Mouse (Mus musculus): Measurements from ENCODE around the gene Pkig. TPM values are rescaled to one million over a fixed set of nuclear protein-coding genes. Genes with fewer than 3 reads are reported as not detected.

Pkig gene
- polyA plus RNA-seq, 1 experiment from 2014 or later: 187 TPM

DNA sequence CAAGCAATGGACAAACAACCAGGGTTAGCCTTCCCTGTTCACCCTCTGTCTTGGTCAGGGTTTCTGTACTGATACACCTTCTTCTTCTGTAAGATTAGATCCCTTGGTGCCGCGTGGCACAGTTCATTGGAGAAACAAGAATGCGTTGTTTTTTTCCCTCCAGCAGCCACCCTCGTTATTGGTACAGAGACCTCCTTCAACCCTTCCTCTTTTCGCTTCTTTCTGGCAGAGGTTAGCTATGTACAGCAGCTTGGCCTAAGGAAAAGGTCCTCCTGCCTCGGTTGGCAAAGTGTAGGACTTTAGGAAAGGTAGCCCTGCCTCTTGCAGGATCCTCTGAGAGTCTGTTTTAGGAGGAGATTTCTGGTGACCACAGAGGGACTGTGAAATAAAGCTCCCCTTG, 102.4 kb downstream of the Pkig start:
- Histone ChIP-seq H3K27ac (ENCODE audit: low read depth, low read length) (no peak overlapping the region), H3K9me3 (ENCODE audit: control insufficient read depth, low read length) (no peaks in the 10 kb centered on the region), H3K4me1 (ENCODE audit: control insufficient read depth, insufficient read depth, low read length) (0 out of 2 replicates have a peak, but pooled peaks cover 11% of the 10 kb centered on the region), H3K9ac (ENCODE audit: low read depth, low read length) (no peak overlapping the region), H3K4me3 (ENCODE audit: low read length) (no peak overlapping the region), H3K4me2 (replicated peaks; ENCODE audit: low read depth, low read length) (no peak overlapping the region), H3K27me3 (ENCODE audit: control insufficient read depth, insufficient read depth, low read length) (no peaks in the 10 kb centered on the region), H3K36me3 (ENCODE audit: control insufficient read depth, insufficient read depth, low read length) (no peaks in the 10 kb centered on the region)
- no peak for ATAC-seq (ENCODE audit: low FRiP score, low TSS enrichment)
- 82% methylated on average over 6 of the region's 6 CpGs for WGBS

DNA sequence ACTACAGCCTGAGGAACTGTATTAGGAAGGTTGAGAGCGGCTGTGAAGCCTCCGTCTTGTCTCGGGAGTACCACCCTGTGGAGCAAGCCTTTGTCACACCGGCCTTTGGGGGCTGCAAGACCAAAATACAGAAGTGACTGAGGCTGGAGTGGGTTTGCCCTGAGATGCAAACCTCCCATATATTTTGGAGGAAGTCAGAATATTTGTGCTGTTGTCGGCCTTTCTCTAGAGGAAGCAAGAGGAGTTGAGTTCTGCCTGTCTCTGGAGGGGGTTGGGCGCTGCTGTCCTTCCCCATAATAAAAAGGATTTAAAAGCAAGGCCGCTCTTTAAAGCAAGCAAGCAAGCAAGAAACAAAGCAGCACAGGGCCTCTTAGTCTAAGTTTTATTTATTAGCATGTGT, 103.2 kb downstream of the Pkig start:
- Histone ChIP-seq H3K27ac (ENCODE audit: low read depth, low read length) (no peak overlapping the region), H3K4me1 (ENCODE audit: control insufficient read depth, insufficient read depth, low read length) (0 out of 2 replicates have a peak, but pooled peaks cover 7% of the 10 kb centered on the region), H3K4me2 (replicated peaks; ENCODE audit: low read depth, low read length) (no peak overlapping the region), H3K36me3 (ENCODE audit: control insufficient read depth, insufficient read depth, low read length) (no peaks in the 10 kb centered on the region), H3K9ac (ENCODE audit: low read depth, low read length) (no peak overlapping the region), H3K27me3 (ENCODE audit: control insufficient read depth, insufficient read depth, low read length) (no peaks in the 10 kb centered on the region), H3K9me3 (ENCODE audit: control insufficient read depth, low read length) (no peaks in the 10 kb centered on the region), H3K4me3 (ENCODE audit: low read length) (no peak overlapping the region)
- ATAC-seq (ENCODE audit: low FRiP score, low TSS enrichment): no peak
- 78% methylated on average over 7 of the region's 7 CpGs for WGBS

GRCm38 (mm10) chr2:163766261-163766660, 108.1 kb downstream of the Pkig start:
- no peaks in the 10 kb centered on the region for H3K4me1 ChIP-seq (ENCODE audit: control insufficient read depth, insufficient read depth, low read length)
- no peak overlapping the region for H3K4me3 ChIP-seq (ENCODE audit: low read length)
- no peak for ATAC-seq (ENCODE audit: low FRiP score, low TSS enrichment)
- H3K9me3 ChIP-seq (ENCODE audit: control insufficient read depth, low read length): no peaks in the 10 kb centered on the region
- no peaks in the 10 kb centered on the region for H3K27me3 ChIP-seq (ENCODE audit: control insufficient read depth, insufficient read depth, low read length)
- no peak overlapping the region for H3K9ac ChIP-seq (ENCODE audit: low read depth, low read length)
- H3K4me2 ChIP-seq (replicated peaks; ENCODE audit: low read depth, low read length): no peak overlapping the region
- H3K27ac ChIP-seq (ENCODE audit: low read depth, low read length): no peak overlapping the region
- H3K36me3 ChIP-seq (ENCODE audit: control insufficient read depth, insufficient read depth, low read length): no peaks in the 10 kb centered on the region

DNA sequence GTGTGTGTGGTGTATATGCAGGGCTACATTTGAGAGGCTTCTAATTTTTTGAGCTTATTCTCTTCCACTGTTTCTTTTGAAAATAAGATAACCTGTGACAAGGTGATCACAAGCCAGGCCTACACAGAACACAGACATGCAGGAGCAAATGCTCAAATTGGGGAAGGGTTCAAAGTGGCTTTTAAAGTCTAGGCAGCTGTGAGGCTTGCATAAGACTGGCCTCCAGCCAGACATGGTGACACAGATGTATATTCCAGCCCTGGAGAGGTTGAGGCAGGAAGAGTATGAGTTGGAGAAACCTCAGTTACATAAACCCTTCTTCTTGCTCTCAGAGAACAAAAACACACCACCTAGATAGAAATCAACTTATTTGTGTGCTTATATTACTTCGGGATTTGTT, 108.7 kb downstream of the Pkig start:
- H3K27ac ChIP-seq (ENCODE audit: low read depth, low read length): no peak overlapping the region
- H3K4me1 ChIP-seq (ENCODE audit: control insufficient read depth, insufficient read depth, low read length): no peaks in the 10 kb centered on the region
- H3K4me3 ChIP-seq (ENCODE audit: low read length): no peak overlapping the region
- ATAC-seq (ENCODE audit: low FRiP score, low TSS enrichment): no peak
- H3K36me3 ChIP-seq (ENCODE audit: control insufficient read depth, insufficient read depth, low read length): no peaks in the 10 kb centered on the region
- no peaks in the 10 kb centered on the region for H3K27me3 ChIP-seq (ENCODE audit: control insufficient read depth, insufficient read depth, low read length)
- H3K9me3 ChIP-seq (ENCODE audit: control insufficient read depth, low read length): no peaks in the 10 kb centered on the region
- WGBS: 82% methylated on average over 1 of the region's 1 CpGs
- H3K9ac ChIP-seq (ENCODE audit: low read depth, low read length): no peak overlapping the region
- H3K4me2 ChIP-seq (replicated peaks; ENCODE audit: low read depth, low read length): no peak overlapping the region

- H3K4me1 ChIP-seq (ENCODE audit: control insufficient read depth, insufficient read depth, low read length): no peaks in the 10 kb centered on the region
- ATAC-seq (ENCODE audit: low FRiP score, low TSS enrichment): no peak
- H3K36me3 ChIP-seq (ENCODE audit: control insufficient read depth, insufficient read depth, low read length): no peaks in the 10 kb centered on the region
- 85% methylated on average over 8 of the region's 8 CpGs for WGBS
- H3K9me3 ChIP-seq (ENCODE audit: control insufficient read depth, low read length): no peaks in the 10 kb centered on the region
- no peak overlapping the region for H3K4me3 ChIP-seq (ENCODE audit: low read length)
- H3K27ac ChIP-seq (ENCODE audit: low read depth, low read length): no peak overlapping the region
- no peaks in the 10 kb centered on the region for H3K27me3 ChIP-seq (ENCODE audit: control insufficient read depth, insufficient read depth, low read length)
- H3K4me2 ChIP-seq (replicated peaks; ENCODE audit: low read depth, low read length): no peak overlapping the region
- no peak overlapping the region for H3K9ac ChIP-seq (ENCODE audit: low read depth, low read length)
Measured at GRCm38 (mm10) chr2:163770731-163771130, 112.5 kb downstream of the Pkig start.

Other genes starting within 250 kb of the Pkig start
- 74.4 and 93.3 TPM in 2 replicates for gene Oser1, start 233.7 kb upstream of the Pkig start, polyA plus RNA-seq (2014; fragmentation: Nextera tagmentation; extraction: Ambion mirVana)
- 0.41 and 0.74 TPM in 2 replicates for gene Gdap1l1, start 219.9 kb upstream of the Pkig start, polyA plus RNA-seq (2014; fragmentation: Nextera tagmentation; extraction: Ambion mirVana)
- 5.0 and 9.3 TPM in 2 replicates for gene Fitm2, start 185.8 kb upstream of the Pkig start, polyA plus RNA-seq (2014; fragmentation: Nextera tagmentation; extraction: Ambion mirVana)
- 26.3 and 29.5 TPM in 2 replicates for gene R3hdml, start 166.1 kb upstream of the Pkig start, polyA plus RNA-seq (2014; fragmentation: Nextera tagmentation; extraction: Ambion mirVana)
- 6.0 and 10.7 TPM in 2 replicates for gene Hnf4a, start 151.6 kb upstream of the Pkig start, polyA plus RNA-seq (2014; fragmentation: Nextera tagmentation; extraction: Ambion mirVana)
- gene Ttpal, start 56.1 kb upstream of the Pkig start, polyA plus RNA-seq (2014; fragmentation: Nextera tagmentation; extraction: Ambion mirVana): 16.0 and 40.3 TPM in 2 replicates
- gene Serinc3, start 13.3 kb upstream of the Pkig start, polyA plus RNA-seq (2014; fragmentation: Nextera tagmentation; extraction: Ambion mirVana): 35.4 and 43.0 TPM in 2 replicates
- gene Ada, start 91.9 kb downstream of the Pkig start, polyA plus RNA-seq (2014; fragmentation: Nextera tagmentation; extraction: Ambion mirVana): 9.7 and 10.1 TPM in 2 replicates
- 0.11 and 0.28 TPM in 2 replicates for gene Ccn5, start 162.5 kb downstream of the Pkig start, polyA plus RNA-seq (2014; fragmentation: Nextera tagmentation; extraction: Ambion mirVana)
- gene Kcnk15, start 195.3 kb downstream of the Pkig start, polyA plus RNA-seq (2014; fragmentation: Nextera tagmentation; extraction: Ambion mirVana): not detected in 2 replicates